Mouse (Mus musculus) ovary, postnatal 10 days (tissue): ENCODE results near the gene Myl9.
A peak's percentile ranks its signal among the peaks of the same experiment; 100 is the strongest.
"Not testable (repeated sequence)": the region's sequence is repeated elsewhere in the genome, so short reads cannot be mapped to it uniquely, and the experiment has no call there.

ENCODE experiments used
- DNase-seq: peaks from one replicate; pipeline ENCODE4 v3.0.0; 2022; ENCODE audit warnings: low spot score

The Myl9 gene

DNA sequence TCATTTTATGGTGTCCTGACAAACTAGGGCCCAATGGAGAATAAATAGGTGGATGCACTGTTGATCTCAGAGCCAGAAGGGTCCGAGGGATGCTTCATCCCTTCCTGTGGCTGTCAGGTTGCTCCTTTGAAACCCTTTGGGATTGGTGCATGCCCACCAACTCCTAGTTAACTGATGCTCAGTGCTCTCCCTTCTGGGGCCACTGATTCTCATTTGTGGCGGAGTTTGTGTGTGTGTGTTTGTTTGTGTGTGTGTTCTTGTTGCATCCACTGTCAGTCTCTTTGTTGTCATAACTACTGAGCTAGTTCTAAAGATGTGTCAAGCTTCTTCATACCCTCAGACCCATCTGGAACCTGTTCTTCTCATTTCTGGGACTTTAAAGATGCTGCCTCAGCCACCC, 9.7 kb downstream of the Myl9 start:
- no peak for DNase-seq

DNA sequence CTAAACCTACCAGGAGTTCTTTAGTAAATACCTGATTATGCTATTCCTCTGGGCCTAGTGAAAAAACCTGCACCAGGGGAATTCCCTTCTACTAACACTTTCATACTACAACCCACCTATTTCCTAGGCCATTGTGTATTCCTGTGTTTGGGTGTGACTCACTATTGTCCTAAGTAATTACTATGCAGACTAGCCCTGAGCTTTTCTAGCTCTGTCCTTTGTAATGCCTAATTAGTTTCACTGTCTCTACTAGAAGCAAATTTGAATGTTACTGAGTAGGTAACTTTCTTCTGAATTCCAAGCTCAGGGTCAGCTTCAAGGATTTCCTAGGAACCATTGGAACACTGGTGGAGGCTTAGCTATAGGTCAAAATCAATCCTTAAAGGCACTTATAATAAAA, 11.1 kb downstream of the Myl9 start:
- not testable (repeated sequence) for DNase-seq

DNA sequence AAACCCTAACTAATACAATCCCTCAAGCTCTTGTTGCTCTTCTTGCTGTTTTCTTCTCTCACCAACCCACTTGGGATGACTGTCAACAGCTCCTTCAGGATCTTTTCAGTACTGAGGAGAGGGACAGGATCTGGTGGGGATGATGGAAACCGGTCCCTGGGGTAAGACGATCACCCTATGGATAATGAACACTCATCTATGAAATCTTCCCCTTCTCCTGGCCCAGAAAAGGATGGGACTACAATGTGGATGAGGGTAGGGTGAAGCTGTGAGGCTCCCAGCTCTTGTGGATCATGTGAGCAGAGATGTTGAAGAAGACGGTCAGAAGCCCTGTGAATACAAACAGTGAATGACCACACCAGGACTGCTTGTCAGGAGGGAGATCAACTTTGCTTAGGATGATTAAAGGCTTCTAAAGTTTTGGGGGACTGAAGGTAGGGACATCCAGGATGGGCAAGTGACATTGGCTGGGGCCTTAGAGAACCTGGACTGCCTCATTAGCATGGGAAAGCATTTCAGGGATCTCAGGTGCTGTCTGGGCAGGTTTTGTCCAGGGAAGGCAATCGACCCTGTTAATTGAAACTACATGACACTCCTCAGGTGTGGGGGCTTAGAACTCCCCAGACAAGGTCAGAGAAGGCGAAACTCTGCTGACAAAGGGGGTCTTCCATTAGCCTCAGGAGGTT, 12.0 kb downstream of the Myl9 start:
- DNase-seq = no peak

DNA sequence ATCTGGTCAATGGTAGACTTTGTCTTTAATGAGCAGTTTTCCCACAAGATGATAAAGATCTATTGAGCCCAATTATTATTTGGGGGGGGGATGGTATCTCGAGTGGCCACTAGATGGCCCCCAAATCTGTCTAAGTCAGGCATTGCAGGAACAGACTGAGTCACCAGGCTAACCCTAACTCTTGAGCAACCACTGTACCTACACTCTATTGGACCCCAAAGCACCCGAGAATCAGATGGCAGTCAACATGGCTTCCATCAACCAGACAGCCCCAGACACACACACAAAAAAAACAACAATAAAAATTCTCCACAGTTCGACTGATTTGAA, 12.5 kb downstream of the Myl9 start:
- DNase-seq = no peak

DNA sequence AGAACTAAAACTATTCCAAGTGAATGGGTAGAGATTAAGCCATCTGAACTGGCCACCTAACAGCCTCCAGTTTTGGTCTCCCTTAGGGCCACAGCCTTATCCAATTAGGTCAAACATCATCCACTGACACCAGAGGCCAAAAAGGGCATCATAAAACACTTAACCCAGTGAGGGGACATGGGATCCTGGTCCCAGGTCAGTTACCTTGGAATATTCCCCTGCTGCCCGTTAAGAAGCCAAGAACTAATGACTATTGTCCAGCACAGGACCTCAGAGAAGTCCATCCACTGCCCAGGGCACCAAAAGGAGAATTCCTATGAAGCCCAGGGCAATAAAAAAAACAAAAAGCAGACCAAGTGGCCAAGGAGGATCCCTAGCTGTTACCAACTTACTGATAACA, 13.6 kb downstream of the Myl9 start:
- DNase-seq = no peak

DNA sequence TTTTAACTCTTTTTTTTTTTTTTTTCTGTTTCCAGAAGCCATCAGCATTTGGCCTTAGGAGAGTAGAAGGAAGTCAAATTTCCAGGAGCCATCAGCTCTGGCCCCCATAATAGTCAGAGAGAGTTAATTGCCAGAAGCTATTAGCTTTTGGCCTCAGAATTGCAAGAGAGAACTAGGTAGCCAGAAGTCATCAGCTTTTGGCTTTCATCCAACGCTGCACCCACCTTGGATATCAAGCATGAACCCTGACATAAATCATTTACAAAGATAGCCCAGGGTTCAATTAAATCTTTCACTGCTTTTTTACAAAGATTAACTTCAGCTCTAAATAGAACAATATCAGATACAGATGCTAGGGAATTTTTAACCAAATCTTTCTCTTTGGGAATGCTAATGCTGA, 23.3 kb downstream of the Myl9 start:
- no peak for DNase-seq

DNA sequence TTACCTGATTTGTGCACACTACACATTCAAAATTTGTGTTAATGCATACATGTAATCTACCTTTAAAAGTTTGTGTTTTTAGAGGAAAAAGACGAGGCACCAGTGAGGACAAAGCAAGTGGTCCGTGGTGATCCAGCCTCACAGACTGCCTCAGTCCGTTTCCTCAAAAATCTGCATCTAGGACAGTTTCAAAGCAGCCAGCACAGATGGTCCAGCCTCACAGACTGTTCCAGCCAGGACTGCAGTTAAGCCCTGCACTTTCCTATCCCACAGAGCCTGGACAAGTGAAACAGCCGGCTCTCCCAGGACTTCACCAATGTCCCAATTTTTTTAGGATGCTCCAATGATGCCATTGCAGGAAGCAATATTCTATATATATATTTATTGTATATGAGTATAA, 25.8 kb downstream of the Myl9 start:
- no peak for DNase-seq

DNA sequence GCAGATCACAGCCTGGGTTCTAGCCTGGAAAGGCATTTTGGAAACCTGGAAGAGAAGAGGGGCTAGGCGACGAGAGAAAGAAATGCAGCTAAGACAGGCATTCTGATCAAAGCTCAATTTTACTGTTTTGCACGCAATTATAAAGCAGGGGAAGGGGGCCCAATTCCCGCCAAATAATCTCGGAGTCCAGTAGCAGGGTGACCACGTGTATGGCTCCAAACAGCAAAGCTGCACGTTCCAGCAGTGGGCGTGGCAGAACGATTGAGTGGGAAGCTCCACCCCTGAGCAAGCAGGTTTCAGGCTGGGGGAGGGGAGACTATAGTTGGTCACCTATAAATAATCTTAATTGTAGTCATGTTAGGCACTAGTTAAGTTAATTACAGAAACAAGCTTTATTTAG, 26.9 kb downstream of the Myl9 start:
- DNase-seq = not testable (repeated sequence)

DNA sequence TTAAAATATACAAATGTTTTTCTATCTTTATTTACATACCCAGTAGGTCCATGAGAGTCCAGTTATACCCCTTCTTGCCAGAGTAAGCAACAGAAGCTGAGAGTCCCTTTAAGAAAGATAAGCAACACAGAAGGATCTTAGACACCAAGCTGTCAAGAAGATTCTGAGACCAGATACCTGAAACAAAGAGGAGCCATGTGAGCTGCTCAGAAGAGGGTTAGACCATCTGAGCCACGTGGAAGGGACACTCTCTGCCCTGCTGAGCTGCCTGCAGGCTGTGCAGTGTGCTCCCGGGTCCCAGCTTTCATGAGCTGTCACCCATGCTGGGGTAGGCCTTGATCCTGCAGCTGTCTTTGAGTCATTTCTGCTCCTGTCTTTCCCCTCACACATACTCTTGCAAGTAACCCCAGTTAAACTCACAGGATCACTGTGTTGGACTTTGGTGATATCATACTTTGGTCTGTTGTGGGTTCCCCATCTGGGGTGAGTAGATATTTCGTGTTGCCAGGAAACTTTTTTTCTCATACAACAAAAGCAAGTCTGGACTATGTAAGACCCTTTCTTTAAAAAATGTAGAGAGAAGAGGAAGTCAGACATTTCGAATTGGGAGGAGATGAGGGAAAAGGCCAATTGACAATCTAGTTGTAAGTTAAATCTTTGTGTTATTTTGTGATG, 28.6 kb downstream of the Myl9 start:
- no peak for DNase-seq

DNA sequence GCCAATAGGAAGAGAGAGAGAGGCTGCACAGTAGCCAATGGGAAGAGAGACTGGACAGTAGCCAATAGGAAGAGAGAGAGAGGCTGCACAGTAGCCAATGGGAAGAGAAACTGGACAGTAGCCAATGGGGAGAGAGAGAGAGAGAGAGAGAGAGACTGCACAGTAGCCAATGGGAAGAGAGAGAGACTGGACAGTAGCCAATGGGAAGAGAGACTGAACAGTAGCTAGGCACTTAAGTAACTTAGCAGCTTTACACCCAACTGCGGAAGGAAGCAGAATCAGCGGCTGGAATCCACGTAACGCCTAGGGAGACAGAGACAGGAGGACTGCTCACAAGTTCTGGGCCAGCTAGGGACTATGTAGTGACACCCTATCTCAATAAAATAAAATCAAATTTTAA, 29.4 kb downstream of the Myl9 start:
- no peak for DNase-seq

DNA sequence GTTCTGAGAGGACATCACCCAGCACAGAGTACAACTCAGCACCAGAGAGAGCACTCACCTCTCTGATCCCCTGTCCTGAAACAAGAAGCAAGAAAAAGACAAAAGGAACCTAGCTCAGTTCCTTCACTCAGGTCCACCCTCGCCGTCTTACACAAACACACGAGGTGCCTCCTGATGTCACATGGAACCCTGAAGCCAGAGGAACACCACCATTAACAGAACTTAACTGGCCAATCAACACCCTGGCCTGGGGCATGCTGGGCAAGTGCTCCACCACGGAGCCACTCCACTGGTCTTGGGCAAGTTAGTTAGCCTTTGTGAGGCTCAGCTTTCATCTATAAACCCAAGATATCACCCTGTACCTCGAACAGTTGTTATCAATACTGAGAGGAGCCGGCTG, 31.7 kb downstream of the Myl9 start:
- no peak for DNase-seq

DNA sequence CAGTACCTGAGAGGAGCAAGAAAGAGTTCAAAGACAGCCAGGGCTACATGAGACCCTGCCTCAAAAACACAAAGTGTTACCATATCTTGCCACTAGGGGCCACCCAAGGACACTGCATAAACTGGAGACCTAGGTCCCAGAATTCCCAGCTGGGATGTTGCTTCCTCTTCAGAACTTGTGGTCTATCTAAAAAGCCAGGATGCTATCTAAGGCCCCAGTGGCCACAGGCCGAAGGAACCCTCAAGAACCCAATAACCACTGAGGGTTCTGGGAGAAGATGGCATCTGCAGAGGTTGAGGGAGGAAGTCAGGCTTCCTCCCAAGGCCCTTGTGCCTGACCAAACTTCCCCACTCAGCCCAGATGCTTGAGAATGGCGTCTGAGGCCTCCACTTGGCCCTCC, 34.4 kb downstream of the Myl9 start:
- peak; percentile 55 for DNase-seq

DNA sequence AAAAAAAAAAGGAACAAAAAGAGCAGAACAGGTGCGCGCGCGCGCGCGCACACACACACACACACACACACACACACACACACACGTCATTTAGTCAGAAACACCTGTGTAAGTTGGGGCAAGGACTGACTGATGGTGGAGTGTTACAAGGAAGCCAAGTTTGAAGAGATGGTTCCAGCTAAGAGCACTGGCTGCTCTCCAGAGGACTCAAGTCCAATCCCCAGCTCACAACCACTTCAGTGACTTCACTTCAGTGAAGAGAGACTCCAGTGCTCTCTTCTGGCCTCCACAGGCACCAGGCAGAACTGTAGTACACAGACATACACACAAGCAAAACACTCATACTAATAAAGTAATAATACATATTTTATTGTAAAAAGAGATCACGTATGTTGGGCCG, 35.5 kb downstream of the Myl9 start:
- no peak for DNase-seq

DNA sequence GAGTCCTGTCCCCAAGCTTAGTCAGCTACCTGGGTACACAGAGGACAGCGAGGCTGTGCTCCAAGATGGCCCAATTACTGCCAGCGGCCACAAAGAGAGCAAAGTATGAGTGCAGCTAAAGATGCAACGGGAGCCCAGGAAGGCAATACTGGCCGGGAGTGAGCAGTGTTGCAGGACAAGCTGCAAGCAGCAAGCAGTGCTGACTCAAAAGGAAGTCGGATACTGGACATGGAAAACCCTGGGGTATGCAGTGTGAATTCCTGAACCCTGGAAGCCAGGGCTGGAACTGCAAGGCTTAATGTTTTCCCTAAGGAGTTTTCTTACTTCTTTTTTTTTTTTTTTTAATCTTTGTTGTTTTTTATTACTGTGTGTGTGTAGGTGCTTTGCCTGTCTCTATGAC, 36.3 kb downstream of the Myl9 start:
- no peak for DNase-seq

DNA sequence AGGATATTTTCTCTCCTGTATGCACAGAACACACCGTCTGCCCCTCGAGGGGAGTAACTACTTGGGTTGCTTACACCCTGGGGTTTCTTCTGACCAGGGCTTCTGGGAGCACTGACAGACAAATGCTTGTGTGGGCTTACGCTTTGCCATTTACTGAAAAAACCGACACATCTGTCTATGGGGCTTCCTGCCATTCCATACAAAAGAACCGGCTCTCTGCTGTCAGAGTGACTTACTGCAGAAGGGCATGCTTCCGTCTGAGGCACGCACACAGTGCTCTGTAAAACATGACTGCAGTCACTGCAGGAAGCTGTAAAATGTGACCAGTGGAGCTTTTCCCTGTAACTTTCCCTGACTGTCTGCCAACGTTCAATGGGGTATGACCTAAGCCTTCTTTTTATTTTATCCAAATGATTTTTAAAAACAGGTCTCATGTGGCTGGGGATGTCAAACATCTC, 39.2 kb downstream of the Myl9 start:
- no peak for DNase-seq

DNA sequence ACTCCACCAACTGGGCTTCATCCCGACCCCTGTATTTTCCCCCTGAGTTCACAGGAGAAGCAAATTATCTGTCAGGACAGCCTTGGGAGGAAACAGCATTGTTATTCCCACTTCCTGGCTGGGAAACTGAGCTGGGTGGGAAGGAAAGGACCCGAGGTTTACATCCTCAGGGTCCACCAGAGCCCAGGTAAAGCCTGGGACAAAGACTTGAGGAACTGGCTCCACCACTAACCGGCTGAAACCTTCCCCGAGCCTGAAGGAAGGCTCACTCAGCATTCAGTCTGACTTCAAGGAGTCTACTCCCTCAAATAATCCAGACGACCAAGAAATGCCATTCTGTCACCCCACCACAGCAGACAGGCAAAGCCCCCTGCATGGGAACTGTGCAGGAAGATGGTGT, 39.7 kb downstream of the Myl9 start:
- DNase-seq = no peak

DNA sequence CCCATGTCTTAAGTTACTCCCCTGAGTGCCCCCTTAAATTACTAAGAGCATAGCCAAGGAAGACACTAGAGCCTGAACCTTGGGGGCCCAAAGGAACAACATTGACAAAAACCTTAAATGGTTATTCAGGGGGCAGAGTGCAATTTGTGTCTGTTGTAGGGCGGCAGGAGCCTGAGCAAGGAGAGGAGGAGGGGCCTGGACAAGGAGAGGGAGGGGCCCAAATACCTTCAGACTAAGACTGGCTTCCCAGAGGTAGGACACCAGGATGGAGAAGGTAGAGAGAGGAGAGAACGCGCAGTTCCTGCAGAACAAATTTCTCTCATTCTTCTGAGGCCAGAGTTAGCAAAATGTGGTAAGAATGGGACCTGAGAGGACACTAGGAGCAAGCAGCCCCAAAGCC, 40.2 kb downstream of the Myl9 start:
- DNase-seq = no peak

DNA sequence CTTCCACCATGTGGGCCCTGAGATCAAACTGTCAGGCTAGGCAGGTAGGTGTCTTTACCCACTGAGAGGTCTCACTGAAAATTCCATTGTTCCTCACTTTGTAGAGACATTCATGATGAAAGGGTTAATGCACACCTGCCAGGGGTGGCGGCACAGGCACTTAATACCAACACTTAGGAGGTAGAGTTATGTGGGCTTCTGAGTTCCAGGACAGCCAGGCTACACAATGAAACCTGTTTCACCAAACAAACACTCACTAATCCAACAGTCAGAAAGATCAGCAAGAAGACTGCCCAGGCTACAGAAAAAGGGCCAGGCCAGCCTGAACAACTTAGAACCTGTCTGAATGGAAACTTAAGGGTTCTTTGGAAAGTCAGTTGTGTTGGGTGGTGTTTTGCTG, 40.9 kb downstream of the Myl9 start:
- DNase-seq = no peak

DNA sequence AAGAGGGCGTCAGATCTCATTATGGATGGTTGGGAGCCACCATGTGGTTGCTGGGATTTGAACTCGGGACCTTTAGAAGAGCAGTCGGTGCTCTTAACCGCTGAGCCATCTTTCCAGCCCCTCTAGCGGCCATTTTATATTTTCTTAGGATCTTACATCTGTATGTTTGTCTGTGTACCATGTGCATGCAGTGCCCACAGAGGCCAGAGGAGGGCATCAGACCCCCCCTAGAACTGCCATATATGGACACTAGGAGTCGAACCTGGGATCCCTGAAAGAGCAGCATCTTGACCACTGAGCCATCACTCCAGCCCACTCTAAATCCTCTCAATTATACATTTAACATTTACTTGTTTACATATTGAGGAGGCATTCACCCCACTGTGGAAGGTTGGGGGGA, 49.9 kb downstream of the Myl9 start:
- DNase-seq = not testable (repeated sequence)
